Mouse (Mus musculus) layer of hippocampus, postnatal 14 days (tissue): ENCODE results near the gene Xntrpc. TPM values are rescaled to one million over a fixed set of nuclear protein-coding genes. Genes with fewer than 3 reads are reported as not detected.
A peak's percentile ranks its signal among the peaks of the same experiment; 100 is the strongest.

Experiments
- DNase-seq, 2 experiments: peaks; one replicate each; pipeline ENCODE4 v3.0.0; 2021 to 2022; ENCODE audit warnings: low spot score in 2 of 2, mixed read lengths in 1 of 2
- total RNA-seq, 2 experiments: library from RNA; stranded (reverse); gene quantifications; 2 replicates each; pipeline ENCODE4 v1.2.3; 2021

Gene Xntrpc
- total RNA-seq, 2 experiments from 2014 or later, result 1.9 to 2.3 TPM

DNA sequence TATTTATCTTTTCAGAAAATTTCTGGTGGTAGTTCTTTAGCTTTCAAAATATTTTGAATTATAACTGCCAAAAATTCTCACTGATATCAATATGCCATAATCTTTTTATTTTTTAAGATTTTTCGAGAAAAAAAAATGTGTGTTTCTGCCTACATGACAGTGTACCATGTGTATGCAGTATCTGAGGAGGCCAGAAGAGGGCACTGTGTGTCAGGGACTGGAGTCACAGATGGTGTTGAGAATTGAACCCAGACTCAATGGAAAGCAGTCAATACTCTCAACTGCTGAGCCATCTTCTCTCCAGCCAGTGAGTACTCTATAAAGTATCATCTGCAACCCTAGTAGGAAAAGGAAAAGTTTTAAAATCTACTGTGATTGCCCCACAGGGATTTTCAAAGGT lies 72.0 kb downstream of the Xntrpc start:
- peak in 1 of 2 experiments; percentile 36 for DNase-seq

DNA sequence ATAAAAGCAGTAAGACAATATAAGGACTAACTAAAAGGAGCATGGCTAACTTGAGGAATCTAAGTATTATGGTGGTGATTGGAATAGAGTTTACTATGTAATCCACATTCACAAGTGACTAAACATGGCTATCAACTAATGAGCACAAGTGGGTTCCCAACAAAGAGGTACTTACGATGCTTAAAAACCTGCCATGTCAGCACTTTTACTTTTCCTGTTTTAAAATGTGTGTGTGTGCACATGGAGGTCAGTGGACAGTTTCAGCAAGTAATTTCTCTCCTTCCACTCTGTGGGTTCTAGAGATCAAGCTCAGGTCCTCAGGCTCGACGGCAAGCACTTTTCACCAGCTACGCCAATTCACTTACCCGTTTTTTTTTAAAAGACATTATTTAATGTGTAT lies 72.4 kb downstream of the Xntrpc start:
- DNase-seq, result no peak

Other genes starting within 250 kb of the Xntrpc start
- not detected for gene Phox2a, start 247.4 kb upstream of the Xntrpc start, total RNA-seq
- gene Inppl1, start 227.5 kb upstream of the Xntrpc start, total RNA-seq, result 10 to 100 TPM; 32.9 to 36.0 TPM
- gene Folr2, start 208.5 kb upstream of the Xntrpc start, total RNA-seq, result 1 to 10 TPM in 1 of 2 experiments, under 1 TPM in 1; 0.90 to 1.1 TPM
- 10 to 100 TPM; 31.7 to 35.3 TPM for gene Anapc15, start 202.0 kb upstream of the Xntrpc start, total RNA-seq
- 10 to 100 TPM in 1 of 2 experiments, 1 to 10 TPM in 1; 4.4 to 35.6 TPM for gene Folr1, start 194.9 kb upstream of the Xntrpc start, total RNA-seq
- 100 to 1,000 TPM in 1 of 2 experiments, 10 to 100 TPM in 1; 98.7 to 102 TPM for gene Lamtor1, start 159.8 kb upstream of the Xntrpc start, total RNA-seq
- under 1 TPM; 0.18 to 0.21 TPM for gene Tomt, start 159.4 kb upstream of the Xntrpc start, total RNA-seq
- gene Lrrc51, start 131.8 kb upstream of the Xntrpc start, total RNA-seq, result 1 to 10 TPM; 4.8 to 7.4 TPM
- gene Numa1, start 131.6 kb upstream of the Xntrpc start, total RNA-seq, result 10 to 100 TPM; 73.4 to 75.3 TPM
- 1 to 10 TPM; 8.4 to 8.7 TPM for gene Il18bp, start 47.0 kb upstream of the Xntrpc start, total RNA-seq
- gene Rnf121, start 244 bp upstream of the Xntrpc start, total RNA-seq, result 10 to 100 TPM; 35.0 to 40.9 TPM
- 10 to 100 TPM; 19.6 to 22.3 TPM for gene Xndc1, start 202 bp upstream of the Xntrpc start, total RNA-seq
- under 1 TPM in 1 of 2 experiments, not detected in 1; 0.60 TPM for gene Trpc2, start 17.4 kb downstream of the Xntrpc start, total RNA-seq
- gene Art1, start 36.0 kb downstream of the Xntrpc start, total RNA-seq, result not detected
- not detected for gene Art5, start 43.8 kb downstream of the Xntrpc start, total RNA-seq
- under 1 TPM in 1 of 2 experiments, not detected in 1; 0.14 TPM for gene Chrna10, start 51.1 kb downstream of the Xntrpc start, total RNA-seq
- gene Nup98, start 144.5 kb downstream of the Xntrpc start, total RNA-seq, result 10 to 100 TPM; 34.8 to 35.9 TPM
- 10 to 100 TPM; 24.9 to 28.8 TPM for gene Pgap2, start 144.5 kb downstream of the Xntrpc start, total RNA-seq
- 10 to 100 TPM; 23.4 to 25.8 TPM for gene Rhog, start 190.3 kb downstream of the Xntrpc start, total RNA-seq
- 10 to 100 TPM; 65.6 to 66.1 TPM for gene Stim1, start 202.1 kb downstream of the Xntrpc start, total RNA-seq